Mouse (Mus musculus): ENCODE results near the gene Gm1113.

- TF ChIP-seq CTCF (IDR thresholded peaks at IDR 0.05; ENCODE audit: extremely low read depth, insufficient read depth, insufficient read length, insufficient replicate concordance) (no peak), POLR2A (IDR thresholded peaks at IDR 0.05; ENCODE audit: low read depth, low read length) (no peak)
Observed at GRCm38 (mm10) chr9:35539001-35539750, 21.1 kb upstream of the Gm1113 start.
